Mouse (Mus musculus): ENCODE measurements around the gene Hnf1a.
A peak's percentile ranks its signal among the peaks of the same experiment; 100 is the strongest.

Gene Hnf1a

GRCm38 (mm10) chr5:114970824-114971227, at the start of gene Hnf1a:
Hnf1a (minus strand) TSS chr5:114971094.
- no peak for DNase-seq (ENCODE audit: low read depth, low spot score)

- DNase-seq (ENCODE audit: low read depth, low spot score): no peak
Observed at GRCm38 (mm10) chr5:115018813-115019212, 47.9 kb upstream of the Hnf1a start.

GRCm38 (mm10) chr5:115018270-115018669, 47.4 kb upstream of the Hnf1a start:
- DNase-seq (ENCODE audit: low read depth, low spot score): no peak

- DNase-seq (ENCODE audit: low read depth, low spot score): no peak
Observed at GRCm38 (mm10) chr5:115015121-115015520, 44.2 kb upstream of the Hnf1a start.

- no peak for DNase-seq (ENCODE audit: low read depth, low spot score)
Observed at GRCm38 (mm10) chr5:115014570-115014969, 43.7 kb upstream of the Hnf1a start.

GRCm38 (mm10) chr5:115013436-115013835, 42.5 kb upstream of the Hnf1a start:
- no peak for DNase-seq (ENCODE audit: low read depth, low spot score)

DNA sequence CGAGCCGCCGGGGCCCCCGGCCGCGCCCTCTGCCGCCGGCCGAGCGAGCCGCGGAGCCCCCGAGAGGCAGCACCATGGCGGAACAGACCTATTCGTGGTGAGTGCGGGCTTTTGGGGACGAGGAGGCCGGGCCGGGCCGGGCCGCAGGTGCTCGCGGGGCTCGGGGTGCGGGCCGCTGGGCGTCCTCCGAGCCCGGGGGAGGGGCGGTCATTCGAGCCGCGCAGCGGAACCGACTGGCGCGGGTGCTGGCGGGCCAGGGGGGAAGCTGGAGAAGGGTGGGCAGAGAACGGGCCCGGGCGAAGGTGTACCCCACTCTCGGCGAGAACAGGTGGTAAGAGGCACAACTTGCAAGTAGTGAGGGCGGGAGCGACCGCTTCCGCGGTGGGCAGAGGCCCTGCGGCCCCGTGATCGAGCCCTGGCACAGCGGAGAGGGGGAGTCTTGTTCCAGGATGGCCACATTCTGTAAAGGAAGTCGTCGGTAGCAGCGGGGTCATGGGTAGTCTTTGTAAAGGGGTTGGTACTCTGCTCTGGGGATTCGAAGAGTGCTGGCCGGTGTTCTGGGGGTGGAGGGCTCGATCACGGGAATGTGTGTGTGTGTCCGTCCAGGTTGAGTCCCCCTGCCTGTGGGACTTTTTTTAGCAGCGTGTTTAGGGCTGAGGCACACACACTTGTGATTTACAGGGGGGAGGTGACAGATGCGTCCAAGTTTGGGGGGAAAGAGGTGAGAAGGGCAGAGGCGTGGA, 40.8 kb upstream of the Hnf1a start:
- no peak for DNase-seq (ENCODE audit: low read depth, low spot score)

DNA sequence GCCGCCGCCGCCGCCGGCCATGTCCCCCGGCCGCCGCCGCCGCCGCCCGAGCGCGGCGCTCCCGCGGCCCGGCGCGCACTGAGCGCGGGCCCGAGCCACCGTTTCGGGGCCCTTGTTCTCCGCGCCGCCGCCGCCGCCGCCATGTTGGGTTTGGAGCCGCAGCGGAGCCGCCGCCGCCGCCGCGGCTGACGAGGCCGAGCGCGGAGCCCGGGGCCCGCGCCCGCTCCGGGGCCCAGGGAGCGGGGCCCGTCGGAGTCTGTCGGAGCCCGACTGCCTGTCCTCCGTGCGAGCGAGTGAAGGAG, 40.3 kb upstream of the Hnf1a start:
- no peak for DNase-seq (ENCODE audit: low read depth, low spot score)

DNA sequence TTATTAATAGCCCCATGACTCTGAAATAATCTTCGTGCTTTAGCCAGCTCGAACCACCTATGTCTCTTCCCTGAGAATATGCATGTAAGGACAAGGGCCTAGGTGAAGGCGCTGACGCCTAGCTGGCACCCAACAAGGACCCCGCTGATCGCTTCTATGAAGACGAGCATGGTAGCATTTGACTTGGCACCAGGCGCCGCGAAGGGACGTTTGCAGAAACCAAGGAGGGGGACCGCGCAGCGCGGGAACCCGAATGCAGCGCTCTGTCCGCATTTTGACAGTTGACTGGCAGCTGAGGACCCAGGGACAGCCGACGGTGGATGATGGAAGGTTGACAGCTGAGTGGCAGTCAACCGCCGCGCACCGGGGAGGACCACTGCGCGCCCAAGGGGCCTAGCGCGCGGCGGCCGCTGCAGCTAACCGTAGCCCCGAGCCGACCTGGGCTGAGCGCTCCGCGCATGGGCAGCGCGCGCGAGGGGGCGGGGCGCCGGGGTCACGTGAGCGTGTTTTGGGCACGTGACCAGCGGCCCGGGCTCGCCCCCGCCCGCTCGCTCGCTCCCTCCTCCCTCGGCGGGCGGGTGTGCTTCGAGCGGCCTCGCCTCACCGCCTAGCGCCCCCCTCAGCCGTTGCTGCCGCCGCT, 39.8 kb upstream of the Hnf1a start, which contains the start of gene Sppl3:
Sppl3 (plus strand) TSS at position 561 of the 640 bp plus-strand sequence.
- peak; percentile 85 for DNase-seq (ENCODE audit: low read depth, low spot score)

DNA sequence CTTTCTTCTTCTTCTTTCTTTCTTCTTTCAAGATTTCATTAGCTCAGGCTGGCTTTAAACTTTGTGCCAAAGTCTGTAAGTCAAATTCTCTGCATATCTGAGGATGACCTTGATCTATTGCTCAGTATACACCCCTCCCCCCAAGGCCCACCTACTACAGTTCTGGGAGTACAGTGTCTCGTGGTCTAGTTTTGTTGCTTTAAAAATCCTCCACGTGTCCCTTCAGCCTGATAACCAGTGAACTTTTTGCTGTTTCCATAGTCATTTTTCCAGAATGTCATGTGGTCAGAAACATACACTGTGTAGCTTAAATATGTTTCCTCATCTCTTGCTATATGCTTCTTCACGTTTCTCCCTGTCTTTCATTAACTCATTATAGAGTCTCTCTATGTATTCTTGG, 39.1 kb upstream of the Hnf1a start:
- no peak for DNase-seq (ENCODE audit: low read depth, low spot score)

GRCm38 (mm10) chr5:115009143-115009542, 38.2 kb upstream of the Hnf1a start:
- DNase-seq (ENCODE audit: low read depth, low spot score): no peak

DNA sequence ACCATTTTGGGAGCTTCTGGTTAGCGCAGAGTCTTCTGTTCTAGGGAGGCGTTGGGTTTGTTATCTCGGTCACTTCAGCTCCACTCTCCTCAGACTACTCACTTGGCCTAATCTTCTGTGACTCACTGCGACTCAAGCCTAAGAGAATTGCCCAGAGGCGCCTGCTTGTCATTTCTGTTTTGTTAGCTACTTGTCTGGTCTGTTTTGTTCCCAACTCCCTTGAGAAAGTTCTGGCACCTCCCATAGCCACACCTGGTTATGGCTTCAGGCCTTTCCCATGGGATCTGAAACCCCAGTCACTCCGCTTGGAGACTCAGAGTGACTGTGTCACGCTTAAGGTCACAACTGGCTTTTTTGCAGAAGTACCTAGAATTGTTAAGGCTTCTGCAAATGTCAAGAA, 37.4 kb upstream of the Hnf1a start:
- no peak for DNase-seq (ENCODE audit: low read depth, low spot score)

DNA sequence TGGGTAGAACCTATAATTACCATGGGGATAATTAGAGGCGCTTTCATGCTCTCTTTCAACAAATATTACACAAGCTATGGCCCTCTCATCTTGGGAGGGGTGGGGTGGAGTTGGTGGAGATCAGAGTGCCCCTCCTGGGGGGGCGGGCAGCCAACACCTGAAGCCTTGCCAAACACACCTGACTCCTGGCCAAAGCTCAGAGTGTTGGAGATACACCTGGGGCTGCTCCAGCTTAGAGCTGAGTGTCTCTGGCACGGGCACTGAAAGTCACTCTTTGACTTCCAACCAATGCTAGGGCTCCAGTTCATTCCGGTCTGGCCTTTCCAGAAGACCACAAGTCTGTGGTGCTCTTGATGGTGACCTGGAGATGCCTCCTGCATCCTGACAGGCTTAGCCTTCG, 36.9 kb upstream of the Hnf1a start:
- no peak for DNase-seq (ENCODE audit: low read depth, low spot score)

DNA sequence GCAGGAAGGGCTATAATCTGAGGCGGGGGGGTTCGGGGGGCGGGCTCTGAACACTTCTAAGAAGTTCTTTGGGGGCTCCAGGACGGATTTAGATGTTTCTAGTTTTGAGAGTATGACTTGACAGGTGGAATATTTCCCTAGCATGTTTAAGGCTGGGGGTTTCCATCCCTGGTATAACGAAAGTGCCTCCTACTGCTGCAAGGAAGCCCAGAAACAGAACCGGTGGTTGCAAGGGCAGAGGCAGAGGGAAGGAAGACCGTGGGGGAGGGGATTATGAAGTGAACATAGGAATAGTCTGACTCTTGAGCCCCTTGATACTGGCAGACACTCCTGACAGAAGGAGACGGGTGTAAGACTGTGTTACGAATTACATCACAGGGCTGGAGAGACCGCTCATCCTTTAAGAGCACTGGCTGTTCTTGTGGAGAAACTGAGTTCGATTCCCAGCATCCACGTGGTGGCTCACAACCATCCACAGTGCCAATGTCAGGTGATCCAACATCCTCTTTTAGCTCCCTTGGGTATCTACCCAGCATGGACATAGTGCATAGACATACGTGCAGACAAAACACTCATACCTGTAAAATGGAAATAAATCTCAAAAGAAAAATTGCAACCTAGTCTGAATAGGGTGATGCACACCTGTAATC, 32.5 kb upstream of the Hnf1a start:
- DNase-seq (ENCODE audit: low read depth, low spot score): no peak

- no peak for DNase-seq (ENCODE audit: low read depth, low spot score)
Observed at GRCm38 (mm10) chr5:115002781-115003180, 31.9 kb upstream of the Hnf1a start.

- no peak for DNase-seq (ENCODE audit: low read depth, low spot score)
Observed at GRCm38 (mm10) chr5:115001464-115001863, 30.6 kb upstream of the Hnf1a start.

GRCm38 (mm10) chr5:115000503-115000902, 29.6 kb upstream of the Hnf1a start:
- no peak for DNase-seq (ENCODE audit: low read depth, low spot score)

DNA sequence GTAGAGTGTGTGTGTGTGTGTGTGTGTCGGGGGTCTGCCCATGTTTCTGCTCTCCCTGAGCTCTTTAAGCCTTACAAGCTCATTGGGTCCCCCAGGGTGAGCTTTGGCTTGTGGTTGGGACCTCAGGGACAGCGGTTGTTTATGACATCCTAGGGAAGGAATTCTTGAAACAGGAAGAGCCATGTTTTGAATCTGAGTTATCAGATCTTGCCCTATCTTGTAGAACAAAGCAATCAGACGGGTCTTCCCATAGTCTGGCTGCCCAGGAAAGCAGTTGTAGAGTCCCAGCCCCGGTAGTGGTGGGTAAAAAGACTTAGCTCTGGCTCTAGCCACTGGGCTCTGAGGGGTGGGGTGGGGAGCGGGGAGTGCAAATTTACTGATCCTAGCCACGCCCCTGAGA, 26.4 kb upstream of the Hnf1a start:
- no peak for DNase-seq (ENCODE audit: low read depth, low spot score)

- no peak for DNase-seq (ENCODE audit: low read depth, low spot score)
Observed at GRCm38 (mm10) chr5:114996447-114996846, 25.6 kb upstream of the Hnf1a start.

DNA sequence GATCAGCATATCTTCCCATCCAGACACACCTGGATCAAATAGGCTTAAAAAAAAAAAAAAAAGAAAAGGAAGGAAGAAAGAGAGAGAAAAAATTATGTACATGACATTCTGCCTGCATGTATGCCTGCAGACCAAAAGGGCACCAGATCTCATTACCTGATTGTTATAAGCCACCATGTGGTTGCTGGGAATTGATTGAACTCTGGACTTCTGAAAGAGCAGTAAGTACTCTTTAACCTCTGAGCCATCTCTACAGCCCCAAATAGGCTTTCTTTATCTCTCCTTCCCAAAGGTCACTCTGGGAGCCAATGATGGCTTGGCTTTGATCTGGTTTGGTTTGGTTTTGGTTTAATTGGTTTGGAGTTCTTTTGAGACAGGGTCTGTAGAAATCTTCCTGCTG, 14.2 kb upstream of the Hnf1a start:
- no peak for DNase-seq (ENCODE audit: low read depth, low spot score)

- DNase-seq (ENCODE audit: low read depth, low spot score): no peak
Observed at GRCm38 (mm10) chr5:114982001-114982400, 11.1 kb upstream of the Hnf1a start.

GRCm38 (mm10) chr5:114980122-114980748, 9.3 kb upstream of the Hnf1a start:
- DNase-seq (ENCODE audit: low read depth, low spot score): no peak

Data from retina, adult 2 months (tissue).